Mouse (Mus musculus): ENCODE data around the gene Abhd6. TPM values are rescaled to one million over a fixed set of nuclear protein-coding genes. Genes with fewer than 3 reads are reported as not detected.

The Abhd6 gene
- polyA plus RNA-seq, 1 experiment from 2014 or later, result 36.1 TPM

DNA sequence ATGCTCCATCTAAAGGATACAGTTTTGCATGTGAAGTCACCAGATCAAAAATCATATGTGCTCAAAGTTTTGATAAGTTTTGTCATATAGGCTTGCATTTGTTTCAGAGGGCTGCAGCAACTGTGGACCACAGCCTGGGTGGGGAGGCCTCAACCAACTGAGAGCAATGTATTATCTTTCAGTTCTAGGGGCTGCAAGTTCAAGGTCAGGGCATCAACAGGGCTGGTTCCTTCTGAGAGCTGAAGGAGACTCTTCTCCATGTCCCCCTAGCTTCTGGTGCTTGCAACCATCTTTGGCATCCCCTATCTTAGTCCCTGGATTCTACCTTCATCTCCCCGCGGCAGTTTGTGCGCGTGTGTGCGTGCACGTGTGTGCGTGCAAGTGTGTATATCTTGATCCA, 50.0 kb downstream of the Abhd6 start:
- Histone ChIP-seq H3K4me3 (no peak overlapping the region), H3K4me1 (replicated peaks) (no peaks in the 10 kb centered on the region), H3K27ac (replicated peaks) (no peak overlapping the region), H3K4me2 (no peak overlapping the region), H3K36me3 (peaks cover 38% of the 10 kb centered on the region), H3K27me3 (no peaks in the 10 kb centered on the region), H3K9me3 (no peaks in the 10 kb centered on the region), H3K9ac (no peak overlapping the region)
- WGBS, result 98% methylated on average over 7 of the region's 7 CpGs
- no peak for ATAC-seq (ENCODE audit: low FRiP score, low read depth)

DNA sequence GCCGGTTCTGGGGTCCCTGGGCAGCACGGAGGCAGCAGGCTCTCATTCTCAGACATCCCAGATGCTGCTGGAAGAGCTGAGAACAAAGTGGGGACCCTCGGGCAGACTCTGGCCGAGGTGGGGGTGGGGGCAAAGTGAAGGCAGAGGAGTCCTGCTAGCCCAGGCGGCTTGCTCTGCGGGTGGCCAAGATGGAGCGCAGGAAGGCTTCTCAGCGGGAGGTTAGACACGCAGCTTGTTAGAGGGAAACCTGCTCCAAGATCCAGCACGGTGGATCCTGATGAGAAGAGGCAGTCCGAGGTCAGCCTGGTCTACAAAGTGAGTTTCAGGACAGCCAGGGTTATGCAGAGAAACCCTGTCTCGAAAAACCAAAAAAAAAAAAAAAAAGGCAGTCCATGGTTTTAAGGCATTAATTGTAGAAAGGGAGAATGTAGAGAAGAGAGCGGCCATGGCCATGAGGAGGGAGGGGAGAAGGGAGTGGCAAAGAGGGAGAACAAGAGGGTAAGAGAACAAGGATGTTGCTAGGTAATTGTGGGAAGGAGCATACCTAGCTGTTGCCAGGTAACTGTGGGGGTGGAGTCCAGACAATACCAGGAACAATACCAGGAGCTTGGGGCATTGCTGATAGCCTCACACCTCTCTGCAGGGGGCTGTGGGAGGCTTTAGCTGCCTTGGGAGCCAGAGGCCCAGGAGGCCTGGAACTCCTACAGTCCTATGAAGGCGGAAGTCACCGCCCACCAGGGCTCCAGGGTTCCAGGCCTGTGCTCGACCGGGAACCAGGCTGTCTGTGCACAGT, 51.8 kb downstream of the Abhd6 start:
- Histone ChIP-seq H3K36me3 (peaks cover 25% of the 10 kb centered on the region), H3K4me3 (no peak overlapping the region), H3K9me3 (no peaks in the 10 kb centered on the region), H3K27me3 (no peaks in the 10 kb centered on the region), H3K27ac (replicated peaks) (no peak overlapping the region), H3K4me1 (replicated peaks) (no peaks in the 10 kb centered on the region), H3K9ac (no peak overlapping the region), H3K4me2 (no peak overlapping the region)
- ATAC-seq (ENCODE audit: low FRiP score, low read depth), result no peak
- 26% methylated on average over 17 of the region's 17 CpGs for WGBS

DNA sequence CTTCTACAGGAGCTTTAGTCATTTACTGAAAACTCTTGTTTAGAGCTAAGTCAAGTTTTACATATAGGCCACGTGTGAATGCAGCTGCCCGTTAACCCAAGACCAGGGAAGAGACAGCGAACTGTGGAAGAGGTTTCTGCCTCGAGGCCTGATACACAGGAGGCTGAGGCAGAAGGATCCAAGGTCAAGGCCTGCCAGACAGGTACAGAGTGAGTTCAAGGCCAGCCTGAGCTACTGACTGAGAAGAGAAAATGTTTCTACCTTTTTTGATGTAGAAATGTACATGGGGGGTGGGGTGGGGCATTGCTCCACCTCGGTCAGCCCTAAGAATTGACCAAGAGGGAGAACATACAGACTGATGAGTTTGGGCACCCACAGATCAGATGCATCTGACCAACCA, 53.4 kb downstream of the Abhd6 start:
- H3K27ac ChIP-seq (replicated peaks), result no peak overlapping the region
- H3K36me3 ChIP-seq, result peaks cover 15% of the 10 kb centered on the region; the same call in 1 of the 2 replicates
- no peaks in the 10 kb centered on the region for H3K9me3 ChIP-seq
- no peaks in the 10 kb centered on the region for H3K27me3 ChIP-seq
- no peak overlapping the region for H3K4me3 ChIP-seq
- no peak for ATAC-seq (ENCODE audit: low FRiP score, low read depth)
- no peaks in the 10 kb centered on the region for H3K4me1 ChIP-seq (replicated peaks)
- no peak overlapping the region for H3K9ac ChIP-seq
- H3K4me2 ChIP-seq, result no peak overlapping the region
- WGBS, result 95% methylated on average over 5 of the region's 5 CpGs

DNA sequence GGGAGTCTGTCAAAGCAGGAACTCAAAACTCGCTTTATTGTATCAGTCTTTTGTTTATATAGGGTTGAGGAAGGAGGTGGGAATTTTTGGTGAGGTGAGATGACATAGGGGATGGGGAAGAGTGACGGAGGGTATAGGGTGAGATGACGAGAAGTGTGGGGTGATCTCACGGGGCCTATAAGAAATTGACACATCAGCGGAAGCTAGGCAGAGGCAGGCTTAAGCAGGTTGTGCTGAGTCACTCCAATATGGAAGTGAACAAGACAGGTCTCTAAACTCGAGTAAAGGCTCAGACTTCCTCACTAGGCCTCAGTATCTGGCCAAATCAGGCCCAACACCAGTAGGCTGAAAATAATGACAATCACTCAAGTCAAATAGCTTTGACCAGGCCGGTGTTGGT, 57.2 kb downstream of the Abhd6 start:
- H3K27me3 ChIP-seq, result no peaks in the 10 kb centered on the region
- H3K4me3 ChIP-seq, result no peak overlapping the region
- H3K27ac ChIP-seq (replicated peaks), result no peak overlapping the region
- 0 out of 2 replicates have a peak, but pooled peaks cover 5% of the 10 kb centered on the region for H3K36me3 ChIP-seq
- H3K9ac ChIP-seq, result no peak overlapping the region
- H3K4me1 ChIP-seq (replicated peaks), result 0 out of 2 replicates have a peak, but pooled peaks cover 3% of the 10 kb centered on the region
- ATAC-seq (ENCODE audit: low FRiP score, low read depth), result no peak
- 96% methylated on average over 7 of the region's 7 CpGs for WGBS
- H3K4me2 ChIP-seq, result no peak overlapping the region
- H3K9me3 ChIP-seq, result no peaks in the 10 kb centered on the region

DNA sequence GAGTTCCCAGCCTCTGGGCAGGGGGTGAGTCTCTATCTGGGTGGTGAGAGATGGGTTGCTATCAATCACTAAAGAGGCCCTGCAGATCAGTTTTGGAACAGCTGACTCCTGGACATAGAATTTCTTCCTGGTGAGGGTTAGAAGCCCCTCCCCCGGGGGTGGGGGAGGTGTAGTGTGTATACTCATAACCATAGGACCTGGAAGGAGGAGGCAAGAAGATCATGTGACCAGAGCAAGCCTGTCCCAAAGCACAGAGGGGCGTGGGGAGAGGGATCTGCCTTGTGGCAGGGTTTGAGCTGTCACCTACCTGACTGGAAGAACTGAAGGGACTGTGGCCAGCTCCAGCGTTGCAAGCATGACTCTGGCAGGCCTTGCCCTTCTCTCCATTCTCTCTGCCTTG, 59.4 kb downstream of the Abhd6 start:
- no peak for ATAC-seq (ENCODE audit: low FRiP score, low read depth)
- no peaks in the 10 kb centered on the region for H3K27me3 ChIP-seq
- 0 out of 2 replicates have a peak, but pooled peaks cover 3% of the 10 kb centered on the region for H3K4me1 ChIP-seq (replicated peaks)
- H3K9ac ChIP-seq, result no peak overlapping the region
- peak overlapping the region; percentile 63 for H3K27ac ChIP-seq (replicated peaks)
- WGBS, result 50% methylated on average over 3 of the region's 3 CpGs
- H3K4me3 ChIP-seq, result no peak overlapping the region
- H3K4me2 ChIP-seq, result no peak overlapping the region
- H3K9me3 ChIP-seq, result no peaks in the 10 kb centered on the region
- H3K36me3 ChIP-seq, result 0 out of 2 replicates have a peak, but pooled peaks cover 5% of the 10 kb centered on the region

DNA sequence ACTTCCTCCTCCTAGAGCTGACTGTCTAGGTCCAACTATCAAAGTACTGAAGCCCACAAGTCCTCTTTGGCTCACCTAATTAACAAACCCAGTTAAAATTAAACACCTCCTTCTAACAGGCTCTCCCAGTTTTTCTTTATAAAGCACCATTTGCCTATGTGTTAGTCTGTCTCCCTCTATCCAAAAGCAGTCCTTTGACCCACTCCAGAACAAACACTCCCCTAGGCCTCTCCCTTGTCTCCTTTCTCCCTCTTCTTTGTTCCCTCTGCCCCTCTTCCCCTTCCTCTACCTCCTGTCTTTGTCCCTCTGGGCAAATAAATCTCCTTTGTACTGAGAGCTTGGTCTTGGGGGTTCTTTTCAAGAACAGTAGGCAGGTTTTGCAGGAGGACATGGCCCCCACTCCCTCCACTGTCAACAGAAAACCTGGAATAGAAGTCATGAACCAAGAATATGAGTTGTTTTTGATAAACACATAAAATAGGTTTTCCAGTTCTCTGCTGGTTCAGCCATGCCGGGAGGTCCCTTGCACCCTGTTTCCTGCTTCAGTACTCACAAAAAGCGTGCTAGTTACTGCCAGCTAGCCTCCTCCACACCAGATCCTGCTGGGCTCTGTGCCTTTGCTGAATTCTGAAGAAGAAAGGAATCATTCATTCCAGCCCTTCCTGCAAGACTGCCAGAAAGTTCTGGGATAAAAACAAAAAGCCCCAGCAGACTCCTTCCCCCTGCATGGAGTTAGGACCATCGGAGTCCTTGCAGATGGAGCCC, 60.0 kb downstream of the Abhd6 start:
- no peak for ATAC-seq (ENCODE audit: low FRiP score, low read depth)
- no peak overlapping the region for H3K4me3 ChIP-seq
- peak overlapping the region; percentile 63 for H3K27ac ChIP-seq (replicated peaks)
- no peaks in the 10 kb centered on the region for H3K27me3 ChIP-seq
- no peaks in the 10 kb centered on the region for H3K9me3 ChIP-seq
- 27% methylated on average over 3 of the region's 3 CpGs for WGBS
- H3K36me3 ChIP-seq, result no peaks in the 10 kb centered on the region
- H3K9ac ChIP-seq, result no peak overlapping the region
- H3K4me1 ChIP-seq (replicated peaks), result 0 out of 2 replicates have a peak, but pooled peaks cover 3% of the 10 kb centered on the region
- H3K4me2 ChIP-seq, result no peak overlapping the region

DNA sequence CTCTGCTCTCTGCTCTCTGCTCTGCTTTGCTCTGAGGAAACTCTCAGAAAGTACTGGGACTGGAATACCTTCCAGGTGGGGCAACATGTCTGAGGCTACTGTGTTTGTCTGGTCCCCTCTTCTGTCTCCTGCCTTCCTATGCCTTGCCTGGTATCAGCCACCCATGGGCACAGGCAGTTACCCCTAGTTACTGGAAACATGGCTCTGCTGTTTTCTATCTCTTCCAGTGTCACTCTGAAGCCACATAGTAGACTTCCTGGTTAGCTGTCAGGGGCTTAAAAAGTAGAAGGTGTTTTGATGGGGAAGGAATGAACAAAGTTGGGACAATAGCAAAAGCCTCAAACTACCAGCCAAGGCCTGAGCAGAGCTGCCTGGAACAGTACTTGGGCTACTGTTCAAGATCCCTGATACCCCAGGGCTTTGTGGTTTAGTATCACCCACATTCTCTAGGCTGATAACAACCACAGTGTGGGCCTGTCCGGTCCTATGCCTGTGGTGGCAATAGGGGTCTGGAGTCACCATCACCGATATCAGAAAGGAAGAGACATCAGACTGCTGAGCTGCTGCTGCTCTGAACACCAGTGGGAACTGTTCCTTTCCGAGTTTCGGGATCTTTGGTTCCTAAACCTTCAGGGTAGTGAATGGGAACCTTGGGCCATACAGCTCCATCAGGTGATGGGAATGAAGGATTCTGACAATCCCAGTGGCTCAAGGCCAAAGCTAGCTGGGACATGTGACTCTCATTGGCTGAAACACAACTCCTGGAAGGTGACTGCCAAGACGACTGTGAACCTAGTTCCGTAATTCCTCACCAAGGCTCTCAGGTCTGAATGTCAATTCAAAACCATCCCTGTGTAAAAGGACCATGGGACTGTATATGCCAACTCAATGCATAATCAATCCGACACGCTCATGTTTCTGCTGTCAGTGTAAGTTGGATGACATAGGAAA, 61.4 kb downstream of the Abhd6 start:
- Histone ChIP-seq H3K27ac (replicated peaks) (no peak overlapping the region), H3K4me3 (no peak overlapping the region), H3K9me3 (no peaks in the 10 kb centered on the region), H3K4me2 (no peak overlapping the region), H3K9ac (no peak overlapping the region), H3K36me3 (no peaks in the 10 kb centered on the region), H3K27me3 (no peaks in the 10 kb centered on the region), H3K4me1 (replicated peaks) (0 out of 2 replicates have a peak, but pooled peaks cover 3% of the 10 kb centered on the region)
- 82% methylated on average over 8 of the region's 8 CpGs for WGBS
- ATAC-seq (ENCODE audit: low FRiP score, low read depth), result no peak

DNA sequence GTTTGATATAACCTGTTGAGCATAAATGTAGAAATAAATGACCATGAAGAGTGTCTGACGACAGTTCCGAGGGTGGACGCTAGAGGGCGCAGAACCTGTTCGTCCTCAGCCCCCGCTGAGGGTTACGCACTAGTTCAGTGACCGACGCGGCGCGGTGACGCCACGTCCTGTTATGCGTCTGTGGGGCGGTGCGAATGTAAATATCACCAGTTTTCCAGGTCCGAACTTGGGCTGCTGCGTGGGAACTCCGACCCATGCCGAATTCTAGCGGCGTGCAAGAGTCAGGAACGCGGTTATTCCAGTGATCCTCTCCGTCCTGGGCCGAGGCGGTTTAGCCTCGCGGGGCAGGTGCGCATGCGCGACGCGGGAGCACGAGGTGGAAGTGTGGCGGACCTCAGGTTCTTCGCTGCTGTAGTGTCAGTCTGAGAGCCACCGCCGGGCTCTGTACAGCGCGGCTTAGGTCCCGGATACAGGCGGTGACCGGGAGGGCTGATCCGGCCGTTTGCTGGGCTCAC, 77.5 kb downstream of the Abhd6 start, which contains the start of gene Rpp14:
Gene Rpp14 (plus strand): TSS at position 203 of the 515 bp plus-strand sequence.
- ATAC-seq (ENCODE audit: low FRiP score, low read depth), result peak; percentile 96
- WGBS, result under 1% methylated on average over 47 of the region's 47 CpGs
- peak within 1 kb of the TSS; percentile 69 for H3K9ac ChIP-seq
- peaks cover 9% of the 10 kb centered on the region for H3K36me3 ChIP-seq
- peak within 1 kb of the TSS; percentile 52 for H3K4me3 ChIP-seq
- H3K27ac ChIP-seq (replicated peaks), result peak within 1 kb of the TSS; percentile 86
- H3K27me3 ChIP-seq, result no peaks in the 10 kb centered on the region
- H3K9me3 ChIP-seq, result no peaks in the 10 kb centered on the region
- H3K4me1 ChIP-seq (replicated peaks), result peaks cover 16% of the 10 kb centered on the region
- H3K4me2 ChIP-seq, result peak within 1 kb of the TSS; percentile 93

DNA sequence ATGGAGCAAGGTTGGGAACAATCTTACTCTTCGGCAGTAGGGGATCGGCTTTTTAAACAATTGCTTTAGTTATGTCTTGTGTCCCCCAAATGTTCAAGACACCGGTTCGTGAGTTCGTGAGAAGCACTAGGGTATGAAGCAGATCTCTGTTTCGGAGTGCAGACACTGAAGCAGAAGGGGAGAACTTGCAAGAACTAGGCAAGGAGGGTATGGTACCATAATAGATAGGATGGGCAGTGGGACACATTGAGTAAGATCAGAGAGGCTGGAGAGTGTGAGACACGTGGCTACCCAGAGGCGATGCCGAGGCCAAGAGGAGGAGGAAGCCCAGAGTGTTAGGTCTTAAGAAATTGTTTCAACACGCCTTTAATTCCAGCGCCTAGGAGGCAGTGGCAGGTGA, 78.0 kb downstream of the Abhd6 start:
- Histone ChIP-seq H3K36me3 (peaks cover 14% of the 10 kb centered on the region), H3K4me3 (peak overlapping the region; percentile 52), H3K9me3 (no peaks in the 10 kb centered on the region), H3K27ac (replicated peaks) (peak overlapping the region; percentile 86), H3K4me2 (peak overlapping the region; percentile 93), H3K9ac (peak overlapping the region; percentile 69), H3K27me3 (no peaks in the 10 kb centered on the region), H3K4me1 (replicated peaks) (peaks cover 16% of the 10 kb centered on the region)
- ATAC-seq (ENCODE audit: low FRiP score, low read depth), result peak; percentile 47
- 5% methylated on average over 11 of the region's 11 CpGs for WGBS

DNA sequence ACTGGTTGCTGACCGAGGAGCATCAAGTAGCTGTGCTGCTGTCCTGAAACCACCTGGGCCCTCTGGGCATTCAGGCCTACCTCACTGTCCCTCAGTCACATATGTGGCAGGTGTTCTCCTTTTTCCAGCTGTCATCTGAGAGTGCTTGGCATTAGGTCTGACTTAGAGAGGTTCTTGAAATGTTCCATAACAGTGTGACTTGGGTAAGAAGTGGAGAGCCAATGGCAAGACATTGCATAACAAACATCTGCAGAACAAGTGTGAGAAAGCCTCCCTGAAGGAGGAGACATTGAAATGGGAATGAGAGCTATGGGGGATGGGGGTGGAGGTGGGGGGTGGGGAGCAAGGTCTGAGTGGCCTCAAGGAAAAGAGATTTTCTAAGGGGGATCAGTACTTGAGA, 80.2 kb downstream of the Abhd6 start:
- Histone ChIP-seq H3K27me3 (no peaks in the 10 kb centered on the region), H3K4me3 (no peak overlapping the region), H3K9me3 (no peaks in the 10 kb centered on the region), H3K4me2 (no peak overlapping the region), H3K27ac (replicated peaks) (no peak overlapping the region), H3K9ac (no peak overlapping the region), H3K36me3 (peaks cover 27% of the 10 kb centered on the region), H3K4me1 (replicated peaks) (peaks cover 16% of the 10 kb centered on the region)
- no peak for ATAC-seq (ENCODE audit: low FRiP score, low read depth)
- 97% methylated on average over 1 of the region's 1 CpGs for WGBS

DNA sequence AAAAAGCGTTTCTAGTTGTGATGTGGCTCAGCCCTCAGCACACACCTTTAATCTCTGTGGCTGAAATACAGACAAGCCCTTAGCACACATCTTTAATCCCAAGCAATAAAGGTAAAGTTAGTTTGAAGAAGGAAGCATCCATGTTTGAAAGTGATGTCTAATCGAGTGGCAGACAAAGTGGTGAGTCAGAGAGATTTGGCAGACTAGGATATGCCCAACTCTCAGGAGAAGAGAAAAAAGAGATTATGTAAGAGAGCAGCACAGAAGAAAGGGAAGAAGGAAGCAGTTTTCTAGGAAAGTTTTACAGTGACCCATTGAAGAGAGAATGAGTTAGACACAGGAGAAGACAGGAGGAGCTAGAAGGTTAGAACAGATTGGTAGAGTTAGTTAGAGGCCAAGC, 86.3 kb downstream of the Abhd6 start:
- no peak for ATAC-seq (ENCODE audit: low FRiP score, low read depth)
- H3K27me3 ChIP-seq, result no peaks in the 10 kb centered on the region
- H3K9ac ChIP-seq, result no peak overlapping the region
- 93% methylated on average over 2 of the region's 2 CpGs for WGBS
- H3K9me3 ChIP-seq, result no peaks in the 10 kb centered on the region
- H3K27ac ChIP-seq (replicated peaks), result no peak overlapping the region
- H3K4me3 ChIP-seq, result no peak overlapping the region
- no peak overlapping the region for H3K4me2 ChIP-seq
- H3K36me3 ChIP-seq, result peaks cover 56% of the 10 kb centered on the region
- H3K4me1 ChIP-seq (replicated peaks), result no peaks in the 10 kb centered on the region

Measured in hindbrain, embryonic 15.5 days (tissue).